Mouse (Mus musculus) thymus, postnatal 14 days (tissue): ENCODE results near the gene Nod1.

Experiments used
- DNase-seq: peaks from one replicate; pipeline ENCODE4 v3.0.0; 2021

The Nod1 gene

DNA sequence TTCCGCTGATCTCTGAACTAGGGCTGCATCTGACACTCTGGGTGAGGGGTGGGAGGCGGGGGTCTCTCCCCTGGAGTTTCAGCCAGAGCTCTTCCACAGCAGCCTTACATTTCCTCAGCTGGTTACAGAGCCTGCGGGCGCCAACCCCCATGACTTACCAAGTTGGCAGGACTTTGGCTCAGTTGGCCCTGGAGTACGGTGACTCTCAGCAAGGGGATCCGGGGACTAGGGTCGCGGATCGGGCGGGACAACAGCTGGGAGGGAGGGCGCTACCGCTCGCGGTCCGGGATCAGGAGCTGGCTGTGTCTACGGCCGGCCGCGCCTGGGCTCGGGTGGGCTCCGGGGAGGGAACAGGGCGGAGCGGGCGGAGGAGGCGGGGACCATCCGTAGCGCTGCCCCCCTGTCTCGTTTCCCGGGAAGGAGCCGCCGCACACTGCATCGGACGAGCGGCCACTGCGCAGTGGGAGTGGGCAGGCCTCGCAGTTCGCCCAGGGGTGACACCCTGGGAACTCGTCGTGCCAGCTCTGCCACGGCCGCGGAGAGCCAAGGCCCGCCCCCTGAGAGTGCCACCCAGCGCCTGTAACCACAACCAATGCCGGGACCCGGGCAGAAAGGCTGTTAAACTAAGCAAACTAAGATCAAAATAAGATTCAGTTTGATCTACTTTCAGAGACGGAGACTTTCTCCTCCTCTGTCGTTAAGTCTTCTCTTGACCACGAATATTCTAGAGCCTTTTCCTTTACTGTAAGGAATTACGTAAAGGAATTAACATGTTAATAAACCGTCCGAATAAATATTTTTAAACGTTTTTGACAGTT, at the start of gene Nod1:
Gene Nod1, minus strand, starts transcription at position 502 of the 818 bp plus-strand sequence.
- peak; percentile 72 for DNase-seq

DNA sequence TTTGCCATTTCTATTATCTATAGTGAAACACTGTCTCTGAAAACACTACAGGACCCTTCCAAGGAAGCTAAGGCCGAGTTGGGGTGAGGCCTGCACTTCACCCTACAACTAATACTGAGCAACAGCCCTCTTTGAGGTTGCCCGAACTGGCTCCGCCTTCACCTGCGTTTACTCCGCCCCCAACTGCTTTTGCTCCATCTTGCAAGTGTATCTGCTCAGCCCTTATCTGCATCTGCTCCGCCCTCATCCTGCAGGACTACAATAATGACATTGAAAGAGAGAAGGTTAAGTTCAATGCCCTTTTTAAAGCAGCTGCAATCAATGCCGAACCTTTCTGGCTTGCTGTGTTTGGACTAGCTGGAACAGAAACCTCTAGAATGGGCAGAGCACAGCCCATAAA, 49.4 kb upstream of the Nod1 start:
- DNase-seq: no peak

DNA sequence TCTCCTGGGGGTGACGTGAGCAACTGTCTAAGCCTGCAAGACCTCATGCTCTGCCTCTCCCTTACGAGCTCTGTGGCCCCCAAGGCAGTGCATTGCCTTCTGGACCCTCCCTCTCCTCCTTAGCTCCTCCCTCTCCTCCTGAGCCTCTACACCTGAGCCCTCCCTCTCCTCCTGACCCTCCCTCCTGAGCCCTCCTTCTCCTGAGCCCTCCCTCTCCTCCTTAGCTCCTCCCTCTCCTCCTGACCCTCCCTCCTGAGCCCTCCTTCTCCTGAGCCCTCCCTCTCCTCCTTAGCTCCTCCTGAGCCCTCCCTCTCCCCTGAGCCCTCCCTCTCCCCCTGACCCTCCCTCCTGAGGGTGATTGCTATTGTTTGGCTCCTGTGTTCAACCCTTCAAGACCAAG, 46.0 kb upstream of the Nod1 start:
- no peak for DNase-seq

DNA sequence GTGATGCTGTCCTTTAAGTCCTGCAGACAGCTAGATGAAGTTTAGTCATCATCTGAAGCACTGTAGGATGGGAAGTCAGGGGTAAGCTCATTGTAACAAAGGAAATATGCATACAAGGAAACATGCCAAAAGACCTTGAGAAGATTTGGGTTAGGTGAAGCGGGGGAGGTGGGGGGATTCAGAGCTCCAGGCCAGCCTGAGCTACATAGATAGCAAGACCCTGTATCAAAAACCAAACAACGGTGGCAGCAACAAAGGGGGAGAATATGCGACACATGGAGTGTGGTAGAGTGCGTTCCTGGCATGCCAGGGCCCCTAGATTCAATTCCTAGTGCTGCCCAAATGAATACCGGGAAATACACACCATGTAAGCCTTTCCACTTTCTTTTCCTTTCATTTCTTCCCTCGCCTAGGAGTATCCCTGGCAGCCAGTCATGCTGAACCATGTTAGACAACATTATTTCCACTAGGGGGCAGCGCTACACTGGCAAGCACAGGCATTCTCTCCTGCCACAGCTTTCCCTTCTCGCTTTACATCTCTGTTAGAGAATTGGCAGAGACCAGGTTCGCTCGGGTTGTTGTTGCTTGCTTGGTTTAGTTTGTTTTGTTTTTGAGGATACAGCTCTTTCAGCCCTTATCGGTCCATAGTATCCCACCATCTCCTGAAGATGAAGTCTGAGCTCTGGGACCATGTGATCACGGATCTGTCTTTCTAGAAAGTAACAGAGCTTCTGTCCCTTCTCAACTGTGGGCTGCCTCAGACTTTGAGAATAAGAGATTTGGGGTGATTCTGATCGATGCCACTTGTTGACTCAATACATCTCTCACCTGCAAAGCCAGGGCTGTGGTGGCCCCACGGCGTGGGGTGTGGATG, 44.5 kb upstream of the Nod1 start:
- DNase-seq: peak; percentile 61

DNA sequence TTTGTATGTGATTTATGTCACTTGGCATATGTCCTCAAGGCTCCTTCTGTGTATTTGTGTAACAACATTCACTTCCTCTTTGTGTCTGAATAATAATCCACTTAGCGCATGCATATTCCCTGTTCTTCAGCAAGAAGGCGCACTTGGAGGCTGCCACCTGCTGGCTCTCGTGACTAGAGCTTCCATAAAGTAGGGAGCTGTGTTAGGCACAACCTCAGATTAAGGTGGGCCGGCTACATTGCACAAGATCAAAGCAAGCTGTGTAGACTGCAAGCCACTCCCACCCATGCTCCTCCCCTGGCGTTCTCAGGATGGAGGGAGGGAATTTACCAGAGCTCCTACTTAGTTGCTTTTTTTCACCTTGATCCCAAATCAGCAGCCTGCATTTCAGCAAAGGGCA, 43.8 kb upstream of the Nod1 start:
- DNase-seq: peak; percentile 64

DNA sequence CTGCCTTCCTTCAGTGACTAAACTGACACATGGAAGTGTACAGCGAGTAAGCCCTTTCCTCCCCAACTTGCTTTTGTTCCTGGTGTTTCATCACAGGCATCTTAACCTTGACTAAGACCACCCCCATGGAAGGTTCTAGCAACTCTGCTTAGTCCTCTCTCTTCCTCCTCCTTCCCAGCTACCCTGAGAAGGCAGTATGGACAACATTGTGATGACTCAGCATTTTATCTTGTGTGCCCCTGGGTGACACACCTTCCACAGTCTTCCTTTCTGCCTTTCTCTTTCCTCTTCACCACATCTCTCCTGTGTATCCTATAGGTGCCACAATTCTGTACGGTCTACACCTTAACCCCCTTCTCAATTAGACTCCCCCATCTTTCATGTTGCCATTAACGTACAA, 41.8 kb upstream of the Nod1 start:
- no peak for DNase-seq

DNA sequence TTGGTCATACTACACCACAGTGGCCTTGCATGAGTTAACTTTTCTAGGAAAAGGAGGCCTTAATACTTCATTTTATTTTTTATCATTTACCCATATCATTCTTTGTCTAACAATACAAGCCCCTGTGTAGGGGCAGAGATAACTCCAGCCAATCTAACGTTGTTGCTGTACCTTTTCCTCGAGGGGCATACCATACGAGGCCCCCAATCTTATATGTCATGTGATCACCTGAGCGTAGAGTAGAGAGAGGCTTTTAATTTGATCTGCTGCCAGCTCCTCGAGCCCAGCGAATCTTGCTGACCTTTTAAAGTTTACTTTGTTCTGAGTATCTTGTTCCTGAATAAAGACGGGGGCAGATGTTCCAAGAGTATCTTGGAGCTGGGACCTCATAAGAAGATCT, 40.1 kb upstream of the Nod1 start:
- no peak for DNase-seq

DNA sequence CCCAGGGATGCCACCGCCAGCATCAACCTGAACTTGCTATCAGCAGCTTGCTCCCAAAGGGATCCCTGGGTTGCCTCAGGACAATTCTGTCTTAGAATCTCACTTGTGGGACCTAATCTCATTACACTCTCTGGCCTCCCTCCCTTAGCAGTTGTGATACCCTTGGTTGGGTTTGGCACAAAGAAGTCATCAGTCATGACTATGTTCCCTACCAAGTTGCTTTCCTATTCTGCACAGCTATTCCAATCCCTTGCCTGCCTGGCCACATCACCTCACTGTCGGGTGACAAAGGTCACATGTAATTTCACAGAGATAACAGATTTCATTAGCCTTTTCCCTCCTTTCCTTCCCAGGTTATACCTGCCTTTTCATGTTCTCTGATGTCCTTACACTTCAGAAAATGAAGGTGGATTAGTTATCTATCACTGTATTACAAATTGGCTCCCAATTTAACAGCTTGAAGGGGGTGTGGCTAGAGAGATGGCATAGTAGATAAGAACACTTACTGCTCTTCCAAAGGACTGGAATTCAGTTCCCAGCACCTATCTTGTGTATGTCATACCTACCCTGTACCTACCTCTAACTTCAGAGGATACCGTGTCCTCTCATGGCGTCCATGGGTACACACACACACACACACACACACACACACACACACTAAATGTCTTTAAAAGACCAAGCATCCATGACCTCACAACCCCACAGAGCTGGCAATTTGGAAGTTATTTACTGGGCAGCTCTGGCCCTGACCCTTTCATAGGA, 38.1 kb upstream of the Nod1 start:
- DNase-seq: no peak

DNA sequence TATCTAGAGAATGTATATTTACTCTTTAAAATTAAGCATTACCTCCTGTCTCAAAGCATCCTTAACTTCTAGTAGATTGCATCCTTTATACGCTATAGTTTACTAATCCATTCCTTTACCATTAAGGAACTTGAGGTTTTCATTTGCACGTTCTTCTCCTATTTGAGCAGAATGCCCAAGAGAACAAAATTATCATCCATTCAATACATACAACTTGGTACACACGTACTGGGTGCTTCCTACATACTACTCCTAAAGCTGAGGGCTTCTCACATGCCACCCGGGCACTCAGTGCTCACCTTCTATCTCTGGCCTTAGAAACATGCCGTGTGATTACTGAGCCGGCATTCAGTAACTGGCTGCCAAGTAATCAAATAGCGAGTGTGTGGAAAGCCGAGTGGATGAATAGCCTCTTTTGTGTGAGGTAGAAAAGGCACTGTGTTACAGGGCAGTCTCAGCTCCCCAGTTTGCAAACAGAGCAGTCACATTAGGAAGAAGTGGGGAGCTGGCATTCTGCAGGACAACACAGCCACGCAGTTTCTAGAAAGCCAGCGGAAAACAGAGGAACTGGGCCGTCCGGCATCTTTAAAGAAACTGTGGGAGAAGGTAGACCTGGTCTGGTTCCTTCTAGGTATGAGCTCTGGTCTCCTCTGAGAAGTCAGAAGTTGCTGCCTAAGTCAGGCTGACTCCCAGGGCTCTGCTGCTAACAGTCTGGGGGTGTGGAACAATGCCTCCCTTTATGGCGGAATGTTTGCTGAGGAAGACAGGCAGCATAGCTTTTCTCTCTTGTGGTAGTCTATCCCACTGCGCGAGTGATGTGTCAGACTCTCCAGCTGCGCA, 37.2 kb upstream of the Nod1 start:
- DNase-seq: no peak

DNA sequence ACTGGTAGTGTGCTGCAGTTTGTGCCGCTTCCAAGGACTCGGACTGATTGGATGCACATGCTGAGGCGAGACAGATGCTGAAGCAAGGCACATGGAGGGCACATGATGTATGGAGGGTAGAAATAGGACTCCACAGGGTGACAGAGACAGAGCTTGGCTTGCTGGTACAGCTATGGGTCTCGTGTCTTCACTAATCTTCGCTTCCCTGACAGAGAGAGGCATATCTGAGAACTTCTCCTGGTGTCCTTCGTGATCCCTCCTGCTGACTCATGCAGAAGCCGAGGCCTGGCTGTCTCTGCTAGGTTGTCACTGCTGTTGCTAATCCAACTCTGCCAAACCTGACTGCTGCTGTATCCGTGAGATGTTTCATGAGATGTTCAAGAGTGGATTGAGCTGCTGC, 36.0 kb upstream of the Nod1 start:
- DNase-seq: no peak

DNA sequence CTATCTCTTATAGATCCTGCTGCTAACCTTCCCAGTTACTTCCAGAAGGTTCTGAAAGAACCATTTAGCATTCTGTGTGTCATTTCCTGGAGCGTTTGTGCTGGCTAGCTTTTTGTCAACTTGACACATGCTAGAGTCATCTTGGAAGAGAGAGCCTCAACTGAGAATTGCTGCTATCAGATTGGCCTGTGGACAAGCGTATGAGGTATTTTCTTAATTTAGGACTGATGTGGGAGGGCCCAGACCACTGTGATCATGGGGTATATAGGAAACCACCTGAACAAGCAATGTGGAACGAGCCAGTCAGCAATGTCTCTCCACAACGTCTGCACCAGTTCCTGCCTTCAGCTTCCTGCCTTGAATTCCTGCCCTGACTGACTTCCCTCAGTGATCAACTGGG, 31.1 kb upstream of the Nod1 start:
- no peak for DNase-seq

DNA sequence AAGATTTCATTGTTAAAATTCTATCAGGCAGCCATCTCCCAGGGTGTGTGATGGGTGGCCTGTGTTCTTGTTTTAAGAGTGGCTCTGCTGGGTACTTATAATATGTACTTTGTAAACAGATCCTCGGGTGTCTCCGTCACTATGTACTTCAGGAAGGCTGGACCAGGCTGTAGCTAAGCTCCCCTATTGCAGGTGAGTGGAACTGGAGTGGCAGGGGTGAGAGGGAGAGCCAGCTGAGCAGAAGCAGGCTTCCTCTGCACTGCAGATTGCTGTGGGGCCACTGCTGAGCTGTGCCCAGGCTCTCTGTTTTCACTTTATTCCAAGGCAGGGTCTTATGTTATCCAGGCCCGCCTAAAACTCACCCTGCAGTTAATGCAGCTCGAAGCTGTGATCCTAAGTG, 30.0 kb upstream of the Nod1 start:
- DNase-seq: no peak

DNA sequence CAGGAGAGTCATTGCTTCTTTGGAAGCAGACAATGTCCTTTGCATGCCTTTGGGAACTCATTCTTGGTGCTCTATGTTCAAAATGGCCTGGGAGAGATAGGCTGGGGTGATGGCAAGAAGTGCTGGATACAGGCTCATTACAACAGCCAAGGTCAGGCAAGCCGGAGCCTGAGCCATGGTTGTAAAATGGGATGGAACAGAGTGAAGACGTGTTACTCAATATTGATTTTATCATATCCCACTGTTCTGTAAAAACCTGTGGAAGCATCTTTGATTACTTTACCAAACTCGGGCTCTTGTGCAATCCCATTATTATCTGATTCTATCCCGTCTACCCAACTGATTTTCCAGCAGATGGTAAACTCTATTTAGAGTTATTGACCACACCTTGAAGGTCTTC, 28.9 kb upstream of the Nod1 start:
- no peak for DNase-seq

DNA sequence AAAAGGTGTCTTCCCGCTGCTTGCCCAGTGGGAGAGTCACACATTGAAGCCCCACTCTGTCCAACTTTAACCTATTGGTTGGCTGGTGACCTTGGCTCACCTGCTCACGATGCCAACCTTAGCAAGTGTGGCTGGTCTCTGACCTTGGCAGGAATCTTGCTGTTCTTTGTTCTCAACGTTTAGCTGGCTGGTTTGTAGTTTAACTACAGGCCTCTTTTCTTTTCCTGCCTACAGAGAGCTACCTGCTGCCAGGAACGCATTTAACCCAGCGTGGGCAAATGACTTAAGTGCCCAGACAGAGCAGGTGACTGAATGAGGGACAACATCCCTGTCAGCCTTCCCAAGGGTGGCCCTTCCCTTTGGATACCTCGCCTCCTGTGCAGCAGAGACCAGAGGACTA, 25.3 kb upstream of the Nod1 start:
- DNase-seq: no peak

DNA sequence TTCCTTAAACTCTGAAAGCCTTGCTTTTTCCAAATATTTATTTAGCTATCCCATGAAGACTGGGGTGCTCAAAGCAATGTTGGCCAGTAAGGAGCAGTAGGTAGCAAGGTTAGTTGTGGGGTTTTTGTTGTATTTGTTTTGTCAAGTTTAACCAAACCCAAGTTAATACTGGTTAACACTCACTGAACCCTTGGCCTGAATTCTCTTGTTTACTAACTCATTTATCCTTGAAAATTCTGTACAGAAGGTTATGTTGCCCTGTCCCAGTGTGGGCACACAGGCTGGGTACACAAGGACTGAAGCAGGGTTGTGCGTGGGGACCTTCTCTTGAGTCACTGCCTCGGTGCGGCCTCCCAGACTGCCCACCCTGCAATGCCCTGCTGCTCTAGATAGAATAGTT, 23.9 kb upstream of the Nod1 start:
- DNase-seq: no peak

DNA sequence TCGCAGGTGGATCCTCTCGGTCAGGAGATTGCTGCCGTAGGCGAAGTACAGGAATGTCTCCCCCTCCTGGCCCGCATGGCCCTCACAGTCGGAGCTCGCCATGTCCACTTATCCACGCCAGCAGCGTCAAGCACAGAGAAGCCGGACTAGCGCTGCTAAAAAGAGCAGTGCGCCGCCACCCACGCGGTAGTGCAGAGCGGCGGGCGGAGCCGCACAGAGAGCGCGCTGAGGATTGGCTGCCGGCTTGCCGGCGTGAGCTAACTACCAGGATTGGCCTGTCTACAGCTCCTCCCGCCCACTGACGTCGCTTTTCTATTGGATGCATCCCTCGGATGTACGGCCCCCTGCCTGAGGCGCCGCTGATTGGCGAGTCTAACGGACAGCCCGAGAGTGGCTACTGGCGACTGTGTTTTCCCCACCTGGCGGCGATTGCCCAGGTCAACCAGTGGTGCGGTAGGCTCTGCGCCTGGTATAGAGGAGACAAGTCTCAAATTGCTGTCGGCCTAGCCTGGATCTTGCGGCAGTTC, 20.4 kb upstream of the Nod1 start, which contains the start of gene Ggct:
Gene Ggct, minus strand, starts transcription at position 217 of the 527 bp plus-strand sequence.
- peak; percentile 93 for DNase-seq

DNA sequence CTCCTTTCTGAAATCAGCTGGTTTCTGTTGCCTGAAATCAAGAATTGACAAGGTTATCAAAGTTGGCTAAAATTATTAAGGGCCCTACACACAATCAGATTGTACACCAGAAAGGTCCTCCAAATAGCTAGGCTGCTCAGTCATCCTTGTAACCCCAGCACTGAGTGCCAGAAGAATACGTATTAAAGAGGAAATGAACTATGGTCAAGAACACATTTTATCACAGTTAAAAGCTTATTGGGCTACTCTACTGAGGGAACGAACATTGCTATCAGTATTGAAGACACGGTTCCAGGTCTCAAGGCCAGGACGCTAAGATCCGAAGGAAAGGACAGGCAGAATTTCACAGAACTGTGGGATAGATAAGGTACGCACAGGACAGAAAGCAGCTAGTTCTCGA, 19.7 kb upstream of the Nod1 start:
- DNase-seq: no peak

DNA sequence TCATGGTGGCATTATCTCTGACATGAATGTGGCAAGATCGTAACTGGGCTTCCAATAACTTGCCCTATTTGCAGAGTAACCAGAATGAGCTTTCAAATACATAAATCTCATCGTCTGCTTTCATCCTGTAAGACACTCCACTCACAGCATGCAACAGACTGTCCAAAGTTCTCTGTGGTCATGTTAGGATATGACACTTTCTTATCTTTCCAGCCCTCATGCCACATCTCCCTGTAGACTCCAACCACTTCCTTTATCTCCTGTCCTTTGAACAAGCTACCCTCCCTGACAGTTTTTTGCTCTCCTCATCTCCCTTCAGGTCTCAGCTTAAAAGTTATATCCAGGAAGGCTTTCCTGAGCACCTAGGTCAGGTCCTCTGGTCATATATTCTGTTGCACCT, 18.8 kb upstream of the Nod1 start:
- DNase-seq: no peak

DNA sequence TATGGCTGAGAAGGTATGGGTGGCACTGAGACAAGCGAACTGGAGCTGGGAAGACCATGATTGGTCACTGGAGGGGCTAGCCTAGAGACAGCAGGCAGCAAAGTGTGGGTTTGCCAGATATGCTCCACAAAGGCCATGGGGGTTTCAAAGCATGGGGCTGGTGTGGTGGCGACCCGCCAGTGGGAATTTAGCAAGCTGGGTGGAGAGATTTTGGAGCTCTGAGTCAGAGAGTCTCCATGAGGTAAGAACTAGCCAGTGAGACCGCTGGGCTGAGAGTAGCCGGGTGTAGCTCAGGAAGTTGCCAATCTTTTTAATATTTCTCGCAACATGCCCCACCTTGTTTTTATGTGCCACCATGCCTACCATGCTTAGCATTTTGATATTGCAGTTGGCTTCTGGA, 15.7 kb upstream of the Nod1 start:
- DNase-seq: no peak

DNA sequence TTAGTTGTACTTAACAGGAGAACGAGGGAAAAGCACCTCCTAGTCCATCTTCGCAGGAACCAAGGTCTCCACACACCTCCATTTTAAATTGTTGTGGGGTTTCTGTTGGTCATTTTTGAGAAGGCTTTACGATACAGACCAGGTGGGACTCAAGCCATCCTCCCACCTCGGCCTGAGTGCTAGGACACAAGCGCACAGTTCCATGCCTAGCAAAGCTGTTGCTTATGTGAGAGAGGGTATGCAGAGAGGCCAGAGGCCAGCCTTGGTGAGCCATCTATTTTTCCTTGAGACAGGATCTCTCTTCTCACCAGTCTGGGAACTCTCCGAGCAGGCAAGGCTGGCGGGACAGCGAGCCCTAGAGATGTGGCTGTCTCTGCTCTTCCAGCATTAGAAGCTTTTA, 11.7 kb upstream of the Nod1 start:
- DNase-seq: no peak

DNA sequence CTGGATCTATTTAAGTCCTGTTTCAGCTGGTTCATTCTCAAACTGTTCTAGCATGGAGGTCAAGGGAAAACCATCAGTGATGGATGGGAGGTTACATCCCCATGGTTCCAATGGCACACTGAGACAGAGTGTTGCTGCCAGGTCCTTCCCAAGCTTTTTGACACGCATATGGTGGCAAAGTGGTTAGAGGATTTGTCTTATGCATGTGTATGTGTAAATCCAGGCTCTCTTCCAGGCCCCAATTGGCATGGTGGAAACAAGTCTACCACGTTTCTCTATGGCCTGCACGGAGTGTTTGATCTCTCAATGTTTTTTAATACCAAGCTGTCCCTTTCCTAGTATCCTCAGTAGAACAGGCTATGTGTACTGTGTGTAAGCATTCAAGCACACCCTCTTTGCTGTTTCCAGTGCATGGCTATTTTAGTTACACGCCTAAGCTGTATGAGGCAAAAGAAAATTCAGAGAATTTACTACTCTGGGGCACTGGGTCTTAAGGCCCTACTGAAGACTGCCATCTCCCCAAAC, 11.2 kb upstream of the Nod1 start:
- no peak for DNase-seq

DNA sequence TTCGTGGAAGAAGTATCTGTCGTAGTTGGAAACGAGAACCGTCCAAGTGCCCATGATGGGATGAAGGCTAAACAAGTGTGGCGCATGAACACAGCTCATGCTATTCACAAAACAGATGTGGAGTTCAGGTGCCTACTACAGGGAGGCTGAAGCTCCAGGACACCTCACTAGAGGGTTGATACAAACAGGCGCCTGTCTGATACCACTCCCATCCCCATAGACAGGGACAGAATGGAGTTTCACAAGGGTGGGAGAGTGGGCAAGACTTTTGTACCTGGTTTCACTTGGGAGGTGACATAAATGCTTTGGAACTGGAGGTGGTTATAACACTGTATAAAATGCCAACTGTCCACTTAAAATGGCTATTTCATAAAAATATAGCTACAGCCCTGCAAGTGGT, 7.0 kb upstream of the Nod1 start:
- no peak for DNase-seq
